Mouse (Mus musculus) left cerebral cortex, postnatal 4 days (tissue): ENCODE measurements around the gene Iqgap2. TPM values are rescaled to one million over a fixed set of nuclear protein-coding genes. Genes with fewer than 3 reads are reported as not detected.

Experiments
- DNase-seq: peaks from one replicate; pipeline ENCODE4 v3.0.0-alpha.2; 2022
- intact Hi-C: fragments of 180-260 bp; cut with DNase I; formaldehyde crosslinking; loops from one replicate; pipeline ENCODE4 v1.15.1; 2025
- total RNA-seq, 2 experiments: library from RNA; stranded (reverse); gene quantifications; 2 replicates each; pipeline ENCODE4 v1.2.3; 2021

Iqgap2 gene
- total RNA-seq, 2 experiments from 2014 or later: 6.6 to 7.1 TPM

- intact Hi-C loops: no loop called here
- no peak for DNase-seq
Observed at GRCm38 (mm10) chr13:95782969-95783332, 108.8 kb downstream of the Iqgap2 start.

GRCm38 (mm10) chr13:95782311-95782968 lies 109.3 kb downstream of the Iqgap2 start:
- intact Hi-C loops: no loop called here
- no peak for DNase-seq

- DNase-seq: no peak
- intact Hi-C loops: no loop called here
Observed at GRCm38 (mm10) chr13:95780038-95780437, 111.7 kb downstream of the Iqgap2 start.

GRCm38 (mm10) chr13:95779261-95779660 lies 112.5 kb downstream of the Iqgap2 start:
- no peak for DNase-seq
- intact Hi-C loops: loop anchor here (10.0 kb wide), 1 partner anchor 106 kb away; no protein-coding TSS in a partner anchor

- DNase-seq: no peak
- intact Hi-C loops: loop anchor here (10.0 kb wide), 1 partner anchor 106 kb away; no protein-coding TSS in a partner anchor
Observed at GRCm38 (mm10) chr13:95778761-95779161, 113.0 kb downstream of the Iqgap2 start.

- intact Hi-C loops: loop anchor here (10.0 kb wide), 1 partner anchor 107 kb away; no protein-coding TSS in a partner anchor
- no peak for DNase-seq
Observed at GRCm38 (mm10) chr13:95777651-95778391, 113.9 kb downstream of the Iqgap2 start.

GRCm38 (mm10) chr13:95777237-95777636 lies 114.5 kb downstream of the Iqgap2 start:
- peak; percentile 46 for DNase-seq
- intact Hi-C loops: loop anchor here (10.0 kb wide), 1 partner anchor 108 kb away; no protein-coding TSS in a partner anchor

- intact Hi-C loops: loop anchor here (10.0 kb wide), 1 partner anchor 110 kb away; no protein-coding TSS in a partner anchor
- DNase-seq: peak; percentile 17
Observed at GRCm38 (mm10) chr13:95774966-95775696, 116.6 kb downstream of the Iqgap2 start.

GRCm38 (mm10) chr13:95765017-95765416 lies 126.7 kb downstream of the Iqgap2 start:
- intact Hi-C loops: no loop called here
- peak; percentile 59 for DNase-seq

GRCm38 (mm10) chr13:95763876-95764517 lies 127.7 kb downstream of the Iqgap2 start:
- intact Hi-C loops: no loop called here
- DNase-seq: no peak

GRCm38 (mm10) chr13:95759810-95760209 lies 131.9 kb downstream of the Iqgap2 start:
- DNase-seq: no peak
- intact Hi-C loops: no loop called here

GRCm38 (mm10) chr13:95754285-95754684 lies 137.4 kb downstream of the Iqgap2 start:
- intact Hi-C loops: no loop called here
- no peak for DNase-seq

- intact Hi-C loops: no loop called here
- DNase-seq: no peak
Observed at GRCm38 (mm10) chr13:95752386-95752785, 139.3 kb downstream of the Iqgap2 start.

GRCm38 (mm10) chr13:95747541-95747940 lies 144.2 kb downstream of the Iqgap2 start:
- DNase-seq: no peak
- intact Hi-C loops: no loop called here

GRCm38 (mm10) chr13:95747101-95747500 lies 144.6 kb downstream of the Iqgap2 start:
- no peak for DNase-seq
- intact Hi-C loops: no loop called here

GRCm38 (mm10) chr13:95746509-95746908 lies 145.2 kb downstream of the Iqgap2 start:
- intact Hi-C loops: no loop called here
- DNase-seq: peak; percentile 65

- DNase-seq: no peak
- intact Hi-C loops: no loop called here
Observed at GRCm38 (mm10) chr13:95745451-95745850, 146.3 kb downstream of the Iqgap2 start.

- DNase-seq: no peak
- intact Hi-C loops: no loop called here
Observed at GRCm38 (mm10) chr13:95742881-95743466, 148.7 kb downstream of the Iqgap2 start.

- intact Hi-C loops: no loop called here
- DNase-seq: no peak
Observed at GRCm38 (mm10) chr13:95741813-95742689, 149.7 kb downstream of the Iqgap2 start.
